Mouse (Mus musculus): ENCODE data around the gene Pcdh15. TPM values are rescaled to one million over a fixed set of nuclear protein-coding genes. Genes with fewer than 3 reads are reported as not detected.

Gene Pcdh15
- total RNA-seq, 1 experiment from 2014 or later, result 8.5 TPM

DNA sequence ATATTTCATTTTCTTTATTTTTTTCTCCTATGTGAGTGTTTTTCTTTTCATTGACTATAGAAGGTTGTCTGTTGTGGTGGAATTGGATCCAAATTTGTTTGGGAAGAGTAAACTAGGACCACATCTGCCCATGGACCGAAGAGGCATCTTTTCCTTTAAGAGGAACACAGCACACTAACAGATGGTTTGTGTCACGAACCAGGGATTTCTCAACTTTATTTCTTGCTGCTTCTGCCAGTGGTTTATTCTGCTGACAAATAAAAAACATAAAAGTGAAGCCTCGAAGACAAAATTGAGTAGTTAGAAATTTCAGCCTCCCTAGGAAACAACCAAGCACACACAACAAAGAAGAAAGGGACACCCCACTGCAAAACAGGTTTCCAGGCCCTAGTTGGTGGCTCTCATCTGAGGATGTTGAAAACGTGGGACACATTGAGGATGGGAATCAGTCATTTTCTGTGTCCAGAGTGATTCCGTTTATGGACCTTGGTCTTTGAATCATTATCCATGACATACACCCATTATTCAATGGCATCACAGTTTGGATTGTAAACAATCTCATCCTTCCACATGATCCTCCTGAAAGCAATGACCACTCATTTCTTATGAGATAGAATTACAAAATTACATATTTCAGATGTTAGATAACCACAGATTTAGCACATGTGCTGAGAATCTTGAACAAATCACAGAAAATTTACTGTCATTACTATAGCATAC, 1206.5 kb downstream of the Pcdh15 start:
- no peak for DNase-seq

DNA sequence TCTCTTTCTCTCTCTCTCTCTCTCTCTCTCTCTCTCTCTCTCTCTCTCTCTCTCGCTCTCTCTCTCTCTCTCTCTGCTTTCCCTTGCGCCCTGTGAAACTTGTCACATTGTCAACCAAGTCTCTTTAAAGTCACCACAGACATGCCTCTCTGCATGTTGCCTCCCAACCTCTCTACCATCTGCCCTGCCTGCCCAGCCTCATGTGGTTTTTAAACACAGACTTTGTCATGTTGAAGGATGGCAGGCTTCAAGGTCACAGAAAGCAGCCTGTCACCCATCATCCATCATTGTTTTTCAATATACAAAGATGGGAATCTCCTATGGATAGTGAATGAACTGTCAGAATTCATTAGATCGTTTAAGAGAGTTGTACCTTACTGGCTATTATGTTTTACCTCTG, 1207.9 kb downstream of the Pcdh15 start:
- no peak for DNase-seq

- DNase-seq, result no peak
These were observed 1216.9 kb downstream of the Pcdh15 start for GRCm38 (mm10) chr10:74316091-74316490.

DNA sequence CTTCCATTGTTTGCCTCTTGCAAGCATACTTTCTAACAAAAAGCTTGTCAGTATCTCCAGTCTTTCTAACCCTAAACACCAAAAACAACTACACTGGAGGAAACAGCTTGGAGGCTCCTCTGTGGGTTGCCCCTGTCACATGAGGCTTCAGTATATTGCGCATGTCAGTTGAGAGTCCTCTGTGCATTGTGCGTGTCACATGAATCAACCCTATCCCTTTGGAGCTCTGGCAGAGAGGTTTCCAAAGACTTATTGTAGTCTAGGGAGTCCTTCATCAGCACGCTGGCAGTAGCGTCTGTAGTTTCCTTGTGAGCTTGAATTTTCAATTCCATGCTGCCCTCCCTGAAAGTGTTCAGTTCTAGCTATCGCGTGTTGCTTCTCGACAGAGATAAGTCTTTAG, 1236.3 kb downstream of the Pcdh15 start:
- DNase-seq, result no peak

DNA sequence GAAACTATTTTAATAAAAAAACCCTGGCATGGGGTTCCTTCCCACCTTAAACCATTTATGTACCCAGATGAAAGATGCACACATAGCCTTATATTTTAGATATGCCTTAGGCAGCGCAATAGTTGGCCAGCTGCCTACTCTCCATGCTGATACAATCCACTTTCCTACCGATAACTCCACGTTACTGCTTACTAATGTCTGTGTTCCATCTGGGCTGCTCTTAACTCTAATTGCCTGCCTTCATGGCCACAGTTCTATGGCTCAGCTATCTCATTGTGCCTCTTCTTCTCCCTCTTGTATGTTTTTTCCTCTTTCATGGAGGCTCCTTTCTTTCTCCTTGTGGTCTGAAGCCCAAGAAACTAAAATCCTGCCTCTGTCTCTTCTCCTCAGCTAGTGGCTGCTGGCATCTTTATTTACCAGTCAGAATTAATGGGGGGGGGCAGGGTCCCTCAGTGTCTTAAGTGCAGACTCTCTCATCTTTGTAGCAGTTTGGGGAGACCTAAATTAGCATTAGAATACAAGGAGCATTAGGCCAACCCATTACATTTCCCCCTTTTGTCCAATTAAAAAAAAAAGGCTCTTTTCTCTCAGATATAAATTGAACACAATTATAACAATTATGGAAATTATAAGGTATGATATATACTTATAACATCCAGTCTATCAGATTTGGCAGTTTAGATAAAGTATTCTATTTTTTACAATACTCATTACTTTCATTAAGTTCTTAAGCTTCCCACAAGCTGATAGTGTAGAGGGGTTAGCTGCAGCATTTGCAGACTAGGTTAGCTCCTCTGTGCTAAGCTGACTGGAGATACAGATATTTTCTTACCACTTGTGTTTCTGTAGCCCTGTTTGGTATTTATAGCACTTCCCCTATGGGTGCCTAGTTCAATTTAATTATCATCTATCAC, 1240.4 kb downstream of the Pcdh15 start:
- no peak for DNase-seq

DNA sequence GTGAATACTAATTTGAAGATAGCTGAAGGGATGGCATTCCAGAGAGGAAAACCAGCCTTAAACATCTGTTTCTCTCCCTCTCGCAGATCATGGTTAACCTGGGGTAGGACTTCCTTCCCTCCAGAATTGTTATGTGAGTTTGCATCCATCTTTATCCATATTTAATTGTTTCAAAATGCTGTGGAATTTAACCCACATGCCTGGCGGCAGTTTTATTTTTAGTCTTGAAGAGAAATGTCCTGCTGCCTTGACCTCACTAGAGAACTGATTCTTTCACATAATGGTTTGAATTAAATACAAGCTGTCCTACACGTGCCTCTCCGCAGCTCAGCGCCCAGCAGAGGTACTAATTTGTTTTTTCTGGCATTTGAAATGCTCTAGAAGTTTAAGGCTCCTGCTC, 1260.4 kb downstream of the Pcdh15 start:
- no peak for DNase-seq

- DNase-seq, result no peak
These were observed 1279.6 kb downstream of the Pcdh15 start for GRCm38 (mm10) chr10:74378697-74379096.

DNA sequence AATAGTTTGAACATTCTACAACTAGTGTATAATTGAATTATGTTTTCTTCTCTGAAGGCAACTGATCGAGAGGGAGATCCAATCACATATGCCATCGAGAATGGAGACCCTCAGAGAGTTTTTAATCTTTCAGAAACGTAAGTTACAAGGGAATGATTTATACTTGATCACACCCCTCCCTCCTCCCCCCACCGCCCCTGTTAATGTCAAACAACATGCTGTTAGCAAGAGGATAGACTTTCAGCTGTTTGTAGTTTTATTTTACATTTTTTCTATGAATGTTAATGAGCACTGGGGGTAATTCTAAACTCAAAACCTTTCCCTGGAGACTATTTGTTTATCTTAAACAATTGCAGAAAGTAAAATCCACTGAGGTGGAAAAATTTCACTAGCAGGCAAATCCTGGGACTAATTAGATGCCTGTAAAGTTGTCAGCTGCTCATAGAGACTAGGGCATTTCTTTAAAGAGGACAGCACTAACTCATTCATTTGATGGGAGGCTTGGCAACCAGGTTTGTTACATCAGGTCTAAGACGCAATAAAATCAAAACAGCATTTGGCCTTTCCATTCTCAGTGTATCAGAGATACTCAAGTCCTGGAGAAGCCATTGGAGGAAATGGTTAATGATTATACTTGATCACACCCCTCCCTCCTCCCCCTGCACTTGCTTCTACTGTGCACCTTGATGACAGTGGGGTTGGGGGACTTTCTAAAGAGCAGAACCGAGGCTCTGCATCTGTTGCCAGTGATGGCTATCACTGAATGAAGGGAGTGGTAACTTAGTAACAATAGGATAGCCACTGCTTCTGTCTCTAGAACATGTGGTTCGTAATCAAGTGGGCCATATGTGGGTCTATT, 1280.4 kb downstream of the Pcdh15 start:
- no peak for DNase-seq

- no peak for DNase-seq
These were observed 1288.7 kb downstream of the Pcdh15 start for GRCm38 (mm10) chr10:74387538-74388499.

- DNase-seq, result no peak
These were observed 1304.0 kb downstream of the Pcdh15 start for GRCm38 (mm10) chr10:74403111-74403510.

- no peak for DNase-seq
These were observed 1314.9 kb downstream of the Pcdh15 start for GRCm38 (mm10) chr10:74414021-74414420.

DNA sequence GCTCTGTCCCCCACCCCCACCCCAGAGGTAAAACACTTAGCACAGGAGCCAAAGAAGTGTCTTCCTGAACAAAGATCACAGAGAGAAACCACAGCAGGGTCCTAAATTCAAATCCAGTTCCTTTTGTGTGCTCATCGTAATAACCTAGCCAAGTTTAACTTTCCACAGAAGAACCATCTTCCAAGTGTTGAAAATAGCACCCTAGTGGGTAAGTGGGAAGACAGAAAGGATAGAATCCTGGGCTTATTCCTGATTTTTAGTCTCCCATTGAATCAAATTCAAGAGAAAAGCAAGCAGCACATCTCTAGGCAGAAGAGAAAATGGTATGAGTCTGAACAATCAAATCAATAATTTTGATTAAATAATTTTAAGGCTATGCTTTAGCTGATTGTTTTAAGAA, 1315.8 kb downstream of the Pcdh15 start:
- DNase-seq, result no peak

- no peak for DNase-seq
These were observed 1316.2 kb downstream of the Pcdh15 start for GRCm38 (mm10) chr10:74415359-74415758.

DNA sequence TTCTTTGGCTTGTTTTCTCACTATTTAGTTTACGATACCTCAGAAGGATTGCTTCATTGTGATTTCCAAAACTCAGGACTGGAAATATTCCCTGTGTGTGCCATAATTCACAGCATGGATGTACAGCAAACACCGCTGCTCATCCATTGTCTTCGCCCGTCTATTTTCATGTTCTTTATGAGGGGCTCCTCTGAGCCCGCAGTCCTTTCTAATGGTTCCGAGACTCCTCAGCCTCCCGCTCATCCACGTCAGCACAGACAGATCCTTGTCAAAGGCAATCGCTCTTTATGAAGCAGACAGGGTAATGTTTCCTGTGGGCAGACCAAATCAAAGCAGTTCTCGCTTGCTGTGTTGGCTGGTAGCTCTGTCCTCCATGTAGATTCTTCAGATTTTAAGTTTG, 1316.8 kb downstream of the Pcdh15 start:
- no peak for DNase-seq

- DNase-seq, result no peak
These were observed 1350.9 kb downstream of the Pcdh15 start for GRCm38 (mm10) chr10:74450069-74450468.

DNA sequence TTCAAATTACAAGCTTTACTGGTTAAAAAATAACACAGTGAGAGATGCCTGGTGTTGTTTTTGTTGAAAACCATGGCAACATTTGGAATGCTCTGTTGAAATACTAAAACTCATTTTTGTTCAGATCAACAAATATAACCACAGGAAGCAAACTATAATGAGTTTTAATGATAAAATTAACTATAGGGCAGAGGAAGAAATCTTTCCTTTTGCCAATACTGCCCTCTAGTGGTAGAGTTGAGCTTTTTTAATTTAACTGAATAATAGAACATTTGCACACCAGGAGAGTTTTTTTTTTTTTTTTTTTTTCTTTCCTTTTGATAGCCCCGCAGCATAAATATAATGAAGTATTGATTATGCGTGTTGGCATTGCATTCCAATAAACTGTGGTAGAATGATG, 1364.8 kb downstream of the Pcdh15 start:
- no peak for DNase-seq

DNA sequence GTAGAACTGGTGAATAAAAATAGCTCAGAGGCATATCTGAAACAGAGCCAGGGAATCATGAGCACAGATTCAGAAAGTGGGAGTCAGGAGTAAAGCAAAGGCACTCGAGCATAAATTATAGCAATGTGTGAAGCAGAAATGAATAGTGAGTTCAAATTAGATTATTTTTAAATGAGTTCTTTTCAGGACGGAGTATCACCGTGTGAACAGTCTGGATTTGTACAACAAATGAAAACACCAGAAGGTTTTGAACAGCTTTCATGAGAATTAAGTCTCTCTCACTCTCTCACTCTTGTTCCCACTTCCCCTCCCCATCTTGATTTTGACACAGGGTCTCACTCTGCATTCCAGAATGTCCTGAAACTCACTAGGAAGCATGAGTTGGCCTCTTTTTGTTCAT, 1381.6 kb downstream of the Pcdh15 start:
- no peak for DNase-seq

DNA sequence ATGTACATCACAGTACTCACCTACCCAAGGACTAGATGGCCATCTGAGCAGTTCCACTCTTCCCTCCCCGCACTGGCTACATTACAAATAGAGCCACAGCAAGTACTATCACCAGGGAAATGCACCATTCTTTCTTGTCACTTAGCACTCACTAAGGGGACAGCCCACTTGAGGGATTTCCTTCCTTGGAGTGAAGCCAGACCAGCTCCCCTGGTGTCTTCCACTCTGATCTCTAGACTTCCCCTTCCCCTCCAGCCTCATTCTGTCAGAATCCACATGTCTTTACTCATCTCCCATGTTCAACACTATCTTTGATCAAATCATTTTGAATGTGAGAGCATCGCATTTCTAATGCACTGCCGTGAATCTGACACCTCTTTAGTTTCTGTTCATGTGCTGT, 1413.2 kb downstream of the Pcdh15 start:
- no peak for DNase-seq

GRCm38 (mm10) chr10:74513743-74514142, 1414.6 kb downstream of the Pcdh15 start:
- DNase-seq, result no peak

DNA sequence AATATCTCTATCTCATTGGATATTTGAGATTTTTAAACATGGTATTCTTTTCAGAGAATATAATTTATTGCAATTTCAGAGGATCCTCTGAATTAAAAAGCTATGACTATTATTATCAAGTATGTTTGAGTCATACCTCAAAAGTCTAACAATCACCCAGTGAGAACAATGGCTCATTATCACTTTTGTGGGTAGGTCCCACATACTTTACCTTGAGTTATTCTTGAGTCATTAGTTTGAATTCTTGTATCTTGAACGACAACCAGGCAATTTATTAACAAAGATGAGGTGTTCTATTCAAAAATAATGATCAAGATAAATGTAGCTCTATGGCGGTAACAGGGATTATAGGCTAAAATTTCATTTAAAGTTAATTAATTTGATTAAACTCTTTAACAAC, 1439.2 kb downstream of the Pcdh15 start:
- DNase-seq, result no peak

DNA sequence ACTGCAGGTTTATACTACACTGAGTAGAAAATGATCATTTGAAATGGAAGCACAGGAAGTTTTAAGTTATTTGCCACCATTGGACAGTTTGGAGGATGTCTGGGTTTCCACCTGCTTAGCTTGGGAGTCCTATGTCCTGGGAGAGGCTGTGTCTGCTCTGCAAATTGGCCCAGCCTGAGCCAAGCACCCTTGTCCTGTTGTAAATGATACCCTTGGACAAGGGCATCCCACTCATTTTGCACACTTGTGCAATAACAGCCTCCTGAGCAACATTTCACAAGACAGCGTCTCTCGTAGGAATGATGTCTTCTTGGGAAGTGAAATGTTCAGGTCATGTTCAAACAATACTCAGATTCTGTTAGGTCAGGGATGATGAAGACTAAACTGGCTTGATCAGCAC, 1456.2 kb downstream of the Pcdh15 start:
- DNase-seq, result no peak
